Mouse (Mus musculus) olfactory bulb, adult 2 months (tissue): ENCODE data around the gene Sprn.

Experiments
- CTCF ChIP-seq: fragments of 200-500 bp; IDR thresholded peaks from 2 replicates; pipeline ENCODE4 v1.5.1; 2012; ENCODE audit warnings: low read depth, mild to moderate bottlenecking, low read length, moderate library complexity; ENCODE audit not compliant: insufficient read depth
- POLR2A ChIP-seq: fragments of 200-500 bp; IDR thresholded peaks from 2 replicates; pipeline ENCODE4 v1.6.1; 2012; ENCODE audit warnings: mild to moderate bottlenecking, low read depth, low read length, moderate library complexity; ENCODE audit not compliant: insufficient read depth

GRCm38 (mm10) chr7:140120484-140120883 is 34.2 kb downstream of the Sprn start:
- TF ChIP-seq CTCF, result no peak
- TF ChIP-seq POLR2A, result no peak
